Mouse (Mus musculus) lung, adult 2 months (tissue): ENCODE measurements around the gene Klhl5. TPM values are rescaled to one million over a fixed set of nuclear protein-coding genes. Genes with fewer than 3 reads are reported as not detected.

ENCODE experiments used
- DNase-seq: peaks from one replicate; pipeline ENCODE4 v3.0.0; 2022
- H3K4me1 ChIP-seq: fragments of 200-500 bp; 2 replicates; pipeline ENCODE4 v1.6.1; 2011; ENCODE audit warnings: low read length; ENCODE audit not compliant: control insufficient read depth, insufficient read depth
- H3K4me3 ChIP-seq: fragments of 200-500 bp; replicated peaks from 2 replicates; pipeline ENCODE3; 2011; ENCODE audit warnings: low read depth, mild to moderate bottlenecking, control low read depth, low read length; ENCODE audit errors: extremely low read depth
- CTCF ChIP-seq: fragments of 200-500 bp; IDR thresholded peaks from 2 replicates; pipeline ENCODE4 v1.5.1; 2011; ENCODE audit warnings: mild to moderate bottlenecking, low read length, control low read depth; ENCODE audit not compliant: insufficient read depth
- POLR2A ChIP-seq: fragments of 200-500 bp; IDR thresholded peaks from 2 replicates; pipeline ENCODE4 v1.6.1; 2011; ENCODE audit warnings: low read depth, mild to moderate bottlenecking, control low read depth, low read length, borderline replicate concordance; ENCODE audit errors: extremely low read depth
- WGBS: fragments of 180-500 bp; shearing (Covaris S2); methylation state at CpG from one replicate; pipeline ENCODE4 v1.1.7; 2018; 5-methylcytosine and 5-hydroxymethylcytosine counted together
- polyA plus RNA-seq: library from polyadenylated mRNA; depleted of rRNA; stranded (reverse); fragments of >200 nt; gene quantifications from 2 replicates; pipeline ENCODE4 v1.2.3, GENCODE M21; 2012; rRNA removed

Klhl5 gene
- polyA plus RNA-seq, 1 experiment, result 122 TPM

DNA sequence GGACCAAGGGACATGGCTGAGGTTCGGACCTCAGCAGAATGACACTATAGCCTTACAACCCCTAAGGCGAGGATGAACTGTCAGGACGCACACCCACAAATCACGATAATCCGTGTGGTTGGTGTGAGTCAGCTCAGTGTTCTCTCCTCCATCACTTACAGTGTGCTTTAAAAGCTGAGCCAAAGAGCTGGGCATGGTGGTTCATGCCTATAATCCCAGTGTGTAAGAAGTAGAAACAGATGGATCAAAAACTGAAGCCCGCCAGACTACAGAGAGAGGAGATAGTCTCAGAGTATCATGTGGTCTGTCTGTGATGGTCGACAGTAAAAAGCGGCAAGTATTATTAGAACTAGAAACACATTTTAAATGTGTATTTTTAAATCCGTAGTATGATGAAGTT is 71.1 kb downstream of the Klhl5 start:
- Histone ChIP-seq H3K4me3 (no peak overlapping the region), H3K4me1 (no peaks in the 10 kb centered on the region)
- WGBS, result 92% methylated on average over 9 of the region's 9 CpGs
- DNase-seq, result no peak
- TF ChIP-seq POLR2A, result no peak
- no peak for TF ChIP-seq CTCF

DNA sequence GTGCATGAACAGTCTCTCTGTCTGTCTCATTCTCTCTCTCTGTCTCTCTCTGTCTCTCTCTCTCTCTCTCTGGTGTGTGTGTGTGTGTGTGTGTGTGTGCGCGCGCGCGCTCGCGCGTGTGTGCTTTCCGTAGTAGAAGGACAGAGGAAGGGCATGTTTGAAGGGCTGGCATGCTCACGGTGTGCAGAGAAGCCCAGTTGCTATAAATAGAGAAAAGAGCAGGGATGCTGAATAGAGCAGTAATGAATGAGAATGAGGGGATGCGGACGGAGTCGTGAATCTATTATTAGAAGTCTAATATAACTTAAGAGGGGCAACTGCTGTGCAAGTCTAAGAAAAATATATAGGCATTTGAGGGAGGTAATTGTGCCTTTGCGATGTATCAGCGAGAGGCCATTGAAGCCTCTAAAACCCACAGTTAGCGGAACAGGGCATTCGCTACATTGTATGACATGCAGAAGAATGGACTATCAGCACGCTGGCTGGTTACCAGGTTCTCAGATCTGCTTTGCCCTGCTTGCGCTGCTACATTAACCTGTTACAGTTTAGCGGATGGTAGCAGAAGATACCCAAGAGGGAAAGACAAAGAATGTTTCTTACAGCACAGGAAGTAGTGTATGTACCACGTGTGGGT is 73.9 kb downstream of the Klhl5 start:
- no peak for TF ChIP-seq POLR2A
- TF ChIP-seq CTCF, result no peak
- Histone ChIP-seq H3K4me3 (no peak overlapping the region), H3K4me1 (no peaks in the 10 kb centered on the region)
- 76% methylated on average over 21 of the region's 21 CpGs for WGBS
- DNase-seq, result no peak

DNA sequence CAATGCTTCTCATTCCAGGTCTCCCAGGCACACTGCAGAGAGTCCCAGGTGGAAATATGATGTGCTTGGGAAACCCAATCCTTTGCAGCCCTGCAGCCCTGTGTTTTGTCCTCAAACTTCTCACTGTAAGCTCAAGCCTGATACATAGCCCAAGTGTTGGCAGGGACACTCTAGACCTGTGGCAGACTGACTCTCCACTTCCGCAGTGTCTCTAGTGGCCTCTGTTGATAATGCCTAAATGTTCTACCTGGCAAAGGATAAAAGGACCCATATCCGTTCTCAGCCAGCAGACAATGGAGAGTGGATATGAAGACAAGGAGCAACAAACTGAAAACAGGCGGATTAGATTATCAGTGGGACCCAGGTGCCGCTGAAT is 74.4 kb downstream of the Klhl5 start:
- no peak for DNase-seq
- Histone ChIP-seq H3K4me3 (no peak overlapping the region), H3K4me1 (no peaks in the 10 kb centered on the region)
- 47% methylated on average over 4 of the region's 4 CpGs for WGBS
- TF ChIP-seq POLR2A (no peak), CTCF (no peak)

DNA sequence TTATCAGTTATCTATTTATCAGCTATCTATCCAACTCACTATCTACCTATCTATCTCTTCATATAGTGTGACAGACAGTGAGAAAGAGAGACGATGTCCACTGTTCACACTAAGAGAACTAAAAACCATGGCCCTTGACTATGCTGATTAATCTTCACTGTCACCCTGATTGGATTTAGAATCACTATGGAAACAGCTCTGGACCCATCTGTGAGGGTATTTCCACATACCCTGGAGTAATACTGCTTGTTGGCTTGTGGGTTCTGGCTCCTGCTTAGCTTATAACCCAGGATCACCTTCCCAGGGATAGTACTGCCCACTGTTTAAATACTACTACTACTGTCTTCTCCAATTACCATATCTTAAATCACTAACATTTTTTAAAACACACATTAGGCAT is 74.9 kb downstream of the Klhl5 start:
- no peaks in the 10 kb centered on the region for H3K4me1 ChIP-seq
- 79% methylated on average over 1 of the region's 1 CpGs for WGBS
- no peak for DNase-seq
- no peak for TF ChIP-seq CTCF
- TF ChIP-seq POLR2A, result no peak
- H3K4me3 ChIP-seq, result no peak overlapping the region

DNA sequence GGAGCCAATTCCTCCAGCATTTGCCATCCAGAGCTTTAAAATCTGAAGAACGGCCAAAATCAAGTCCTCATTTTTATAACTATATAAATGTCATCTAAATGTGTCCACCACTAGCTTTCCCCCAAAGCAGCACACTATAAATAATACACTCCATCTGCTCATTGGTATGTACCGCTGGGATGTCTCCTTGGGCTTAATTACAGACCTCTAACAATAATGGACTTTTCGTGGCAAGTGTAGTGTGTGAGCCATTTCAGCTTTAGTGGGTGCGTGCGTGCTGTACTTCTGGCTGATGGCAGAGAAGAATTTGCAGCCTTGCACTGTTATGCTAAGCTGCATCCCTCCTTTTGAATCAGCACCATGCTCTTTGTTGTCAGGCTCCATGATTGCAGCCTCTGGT is 84.3 kb downstream of the Klhl5 start:
- DNase-seq, result no peak
- TF ChIP-seq CTCF (no peak), POLR2A (no peak)
- WGBS, result 95% methylated on average over 5 of the region's 5 CpGs
- no peak overlapping the region for H3K4me3 ChIP-seq
- H3K4me1 ChIP-seq, result no peaks in the 10 kb centered on the region

DNA sequence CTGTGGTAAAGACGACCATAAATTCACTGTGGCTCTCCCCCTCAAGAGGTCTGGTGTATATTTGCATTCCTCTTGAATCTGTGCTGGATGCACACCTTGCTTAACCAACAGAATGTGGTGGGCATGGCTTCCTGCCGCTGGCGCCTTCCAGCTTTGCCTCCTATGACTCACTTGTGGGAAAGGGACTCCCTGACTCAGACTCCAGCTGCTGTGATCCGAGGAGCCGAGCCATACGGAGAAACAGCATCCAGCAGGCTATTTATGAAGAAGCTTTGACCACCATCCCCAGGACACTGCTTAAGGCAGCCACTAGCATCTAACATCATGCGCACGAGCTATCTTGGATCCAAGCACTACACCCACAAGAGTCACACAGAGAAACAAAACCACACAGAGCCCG is 87.1 kb downstream of the Klhl5 start:
- WGBS, result 71% methylated on average over 9 of the region's 9 CpGs

DNA sequence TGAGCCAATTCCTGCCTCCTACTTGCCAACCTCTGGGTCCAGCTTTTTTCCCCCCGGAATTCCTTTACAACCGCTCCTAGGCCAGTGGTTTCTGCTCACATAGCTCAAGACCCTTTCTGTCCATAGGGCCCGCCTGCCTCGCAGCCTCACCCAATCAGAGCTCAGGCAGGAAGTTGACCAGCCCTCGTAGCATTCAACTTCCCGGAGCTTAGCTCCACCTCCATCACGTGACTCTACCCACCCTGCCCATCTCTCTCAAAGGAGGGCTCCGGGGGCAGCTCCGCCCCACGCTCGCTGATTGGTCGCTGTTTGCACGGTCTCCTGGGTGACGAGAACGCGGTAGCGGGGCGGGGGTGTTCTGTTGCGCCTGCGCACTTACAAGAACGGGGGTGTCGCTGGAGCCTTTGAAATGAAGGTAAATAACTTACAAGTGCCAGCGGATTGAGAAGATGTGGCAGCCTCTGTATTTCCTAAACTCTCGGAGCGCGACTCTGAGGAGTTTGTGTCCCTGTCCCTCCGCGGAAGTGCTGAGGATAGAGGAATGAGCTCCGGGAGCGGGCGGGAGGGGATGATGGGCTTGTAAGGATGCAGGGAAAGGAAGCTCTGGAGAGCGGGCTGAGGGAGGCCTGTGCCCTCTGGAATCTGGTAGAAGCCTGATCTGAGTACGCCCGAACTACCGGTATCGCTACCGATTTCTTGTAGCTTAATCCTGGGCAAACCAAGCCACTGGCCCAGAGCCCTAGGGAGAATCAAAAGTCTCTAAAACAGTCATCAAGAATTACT is 92.2 kb downstream of the Klhl5 start, which contains the start of gene Wdr19:
TSS of gene Wdr19 (plus strand) at position 351 of the 783 bp plus-strand sequence.
- under 1% methylated on average over 37 of the region's 37 CpGs for WGBS
- TF ChIP-seq CTCF (no peak), POLR2A (peak; percentile 83)
- Histone ChIP-seq H3K4me3 (peak within 1 kb of the TSS; percentile 79), H3K4me1 (peaks cover 3% of the 10 kb centered on the region; the same call in 1 of the 2 replicates)
- DNase-seq, result peak; percentile 96

More for the DNA sequence above, 87.1 kb downstream of the Klhl5 start:
- Histone ChIP-seq H3K4me3 (no peak overlapping the region), H3K4me1 (no peaks in the 10 kb centered on the region)
- DNase-seq, result no peak
- TF ChIP-seq CTCF (no peak), POLR2A (no peak)

DNA sequence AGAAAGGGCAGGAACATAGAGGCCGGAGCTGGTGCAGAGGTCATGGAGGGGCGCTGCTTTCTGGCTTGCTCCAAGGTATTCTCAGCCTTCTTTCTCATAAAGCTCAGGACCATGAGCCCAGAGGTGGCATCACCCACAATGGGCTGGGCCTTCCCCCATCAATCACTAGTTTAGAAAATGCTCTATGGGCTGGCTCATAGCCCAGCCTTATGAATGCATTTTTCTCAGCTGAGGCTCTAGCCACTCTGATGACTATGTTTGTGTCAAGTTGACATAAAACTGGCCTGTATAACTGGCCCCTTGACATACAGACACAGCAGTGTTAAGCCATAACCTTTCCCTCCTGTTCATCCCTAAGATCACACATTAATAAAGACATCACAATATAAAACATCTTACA is 97.4 kb downstream of the Klhl5 start:
- DNase-seq, result no peak
- H3K4me1 ChIP-seq, result peaks cover 3% of the 10 kb centered on the region; the same call in 1 of the 2 replicates
- no peak for TF ChIP-seq POLR2A
- WGBS, result 95% methylated on average over 2 of the region's 2 CpGs
- no peak overlapping the region for H3K4me3 ChIP-seq

DNA sequence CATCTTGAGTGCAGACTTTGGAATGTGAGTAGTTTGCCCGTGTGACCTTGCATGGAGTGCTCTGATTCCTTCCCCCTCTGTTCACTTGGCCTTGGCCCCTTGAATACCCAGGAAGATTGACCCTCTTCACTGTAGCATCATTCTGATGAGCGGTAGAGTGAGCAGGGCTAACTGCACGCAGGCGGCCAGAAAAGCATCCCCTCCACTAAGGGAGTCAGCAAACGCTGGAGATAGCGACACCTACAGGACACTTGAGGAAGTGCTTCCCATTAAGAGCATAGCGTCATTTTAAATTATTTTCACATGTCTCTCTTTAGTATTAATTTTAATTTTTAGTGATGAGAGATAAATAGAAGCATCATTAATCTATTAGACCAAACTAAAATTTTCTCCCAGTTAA is 106.0 kb downstream of the Klhl5 start:
- DNase-seq, result peak; percentile 50
- peak; percentile 84 for TF ChIP-seq CTCF
- no peak for TF ChIP-seq POLR2A
- Histone ChIP-seq H3K4me1 (no peaks in the 10 kb centered on the region), H3K4me3 (no peak overlapping the region)
- 19% methylated on average over 7 of the region's 7 CpGs for WGBS

Other genes with a start within 250 kb of the Klhl5 start
- 1.9 and 2.6 TPM in 2 replicates for gene Tlr1, start 174.0 kb upstream of the Klhl5 start, polyA plus RNA-seq
- gene Tlr6, start 147.4 kb upstream of the Klhl5 start, polyA plus RNA-seq, result 0.83 and 1.4 TPM in 2 replicates
- 15.3 and 30.1 TPM in 2 replicates for gene Fam114a1, start 137.5 kb upstream of the Klhl5 start, polyA plus RNA-seq
- gene Tmem156, start 15.4 kb upstream of the Klhl5 start, polyA plus RNA-seq, result 0.49 and 1.5 TPM in 2 replicates
- gene Wdr19, start 92.2 kb downstream of the Klhl5 start, polyA plus RNA-seq, result 5.0 and 6.4 TPM in 2 replicates
- gene Rfc1, start 228.1 kb downstream of the Klhl5 start, polyA plus RNA-seq, result 7.4 and 11.6 TPM in 2 replicates
- gene Klb, start 240.8 kb downstream of the Klhl5 start, polyA plus RNA-seq, result 0.44 and 0.78 TPM in 2 replicates